Mouse (Mus musculus) forebrain, embryonic 11.5 days (tissue): ENCODE results near the gene Vtn. TPM values are rescaled to one million over a fixed set of nuclear protein-coding genes. Genes with fewer than 3 reads are reported as not detected.

ENCODE experiments used
- ATAC-seq: fragments of 200-750 bp; cut with Nextera tagmentation; replicated peaks from 2 replicates; pipeline ENCODE4 v1.8.0; 2017; ENCODE audit warnings: moderate TSS enrichment; ENCODE audit not compliant: low FRiP score
- DNase-seq: peaks from one replicate; pipeline ENCODE4 v3.0.0-alpha.2; 2017; ENCODE audit warnings: low spot score
- H3K27ac ChIP-seq: fragments of 300-500 bp; sonication (generic); 2 replicates; pipeline ENCODE4 v1.5.1; 2014; ENCODE audit warnings: low read depth, low read length
- H3K27me3 ChIP-seq: fragments of 300-500 bp; sonication (generic); 2 replicates; pipeline ENCODE4 v1.6.1; 2014; ENCODE audit warnings: mild to moderate bottlenecking, low read length, mixed read lengths; ENCODE audit not compliant: control insufficient read depth, insufficient read depth
- H3K36me3 ChIP-seq: fragments of 300-500 bp; sonication (generic); 2 replicates; pipeline ENCODE4 v1.6.1; 2014; ENCODE audit warnings: mild to moderate bottlenecking, low read length, moderate library complexity, mixed read lengths; ENCODE audit not compliant: control insufficient read depth, insufficient read depth
- H3K4me1 ChIP-seq: fragments of 300-500 bp; sonication (generic); replicated peaks from 2 replicates; pipeline ENCODE4 v1.6.1; 2014; ENCODE audit warnings: low read length, mixed read lengths; ENCODE audit not compliant: control insufficient read depth, insufficient read depth
- H3K4me2 ChIP-seq: fragments of 300-500 bp; sonication (generic); 2 replicates; pipeline ENCODE4 v1.6.1; 2014; ENCODE audit warnings: low read depth, mild to moderate bottlenecking, low read length, moderate library complexity, mixed read lengths; ENCODE audit not compliant: severe bottlenecking
- H3K4me3 ChIP-seq: fragments of 300-500 bp; sonication (generic); 2 replicates; pipeline ENCODE4 v1.5.1; 2014; ENCODE audit warnings: low read depth, low read length
- H3K9ac ChIP-seq: fragments of 300-500 bp; sonication (generic); 2 replicates; pipeline ENCODE4 v1.6.1; 2014; ENCODE audit warnings: low read length
- H3K9me3 ChIP-seq: fragments of 300-500 bp; sonication (generic); 2 replicates; pipeline ENCODE4 v1.6.1; 2016; ENCODE audit warnings: low read length, mixed read lengths; ENCODE audit not compliant: control insufficient read depth
- WGBS: fragments of 180-500 bp; shearing (Covaris S2); extraction: QIAGEN DNeasy Blood & Tissue Kit; methylation state at CpG from one replicate; pipeline ENCODE4 v1.1.7; 2014; 5-methylcytosine and 5-hydroxymethylcytosine counted together
- polyA plus RNA-seq: library from polyadenylated mRNA; unstranded; fragments of >200 nt; fragmentation: Nextera tagmentation; extraction: Ambion mirVana; gene quantifications from 2 replicates; pipeline ENCODE4 v1.2.1, GENCODE M21; 2014

The Vtn gene
- polyA plus RNA-seq, 1 experiment from 2014 or later, result 38.6 TPM

- Histone ChIP-seq H3K9ac (no peak within 1 kb of the TSS), H3K4me1 (no peaks in the 10 kb centered on the region), H3K27ac (no peak within 1 kb of the TSS), H3K9me3 (no peaks in the 10 kb centered on the region), H3K27me3 (no peaks in the 10 kb centered on the region), H3K4me3 (no peak within 1 kb of the TSS), H3K36me3 (peaks cover 5% of the 10 kb centered on the region), H3K4me2 (no peak within 1 kb of the TSS)
- WGBS, result 69% methylated on average over 7 of the region's 7 CpGs
- ATAC-seq, result no peak
- no peak for DNase-seq
Measured at GRCm38 (mm10) chr11:78502909-78503650, 4.2 kb downstream of the Vtn start, which contains the start of gene Sebox. Sebox (plus strand) TSS chr11:78503447.

GRCm38 (mm10) chr11:78505430-78505829 is 6.5 kb downstream of the Vtn start:
- H3K4me1 ChIP-seq, result no peaks in the 10 kb centered on the region
- H3K27ac ChIP-seq, result no peak overlapping the region
- no peak for DNase-seq
- no peak overlapping the region for H3K4me3 ChIP-seq
- no peaks in the 10 kb centered on the region for H3K9me3 ChIP-seq
- peaks cover 8% of the 10 kb centered on the region for H3K36me3 ChIP-seq
- H3K9ac ChIP-seq, result no peak overlapping the region
- no peak for ATAC-seq
- no peak overlapping the region for H3K4me2 ChIP-seq
- no peaks in the 10 kb centered on the region for H3K27me3 ChIP-seq
- 82% methylated on average over 3 of the region's 3 CpGs for WGBS

GRCm38 (mm10) chr11:78509148-78509547 is 10.3 kb downstream of the Vtn start:
- Histone ChIP-seq H3K4me1 (peaks cover 4% of the 10 kb centered on the region; the same call in 1 of the 2 replicates), H3K4me3 (no peak overlapping the region), H3K9me3 (no peaks in the 10 kb centered on the region), H3K27ac (no peak overlapping the region), H3K9ac (no peak overlapping the region), H3K27me3 (no peaks in the 10 kb centered on the region), H3K36me3 (peaks cover 8% of the 10 kb centered on the region), H3K4me2 (no peak overlapping the region)
- no peak for ATAC-seq
- 79% methylated on average over 5 of the region's 5 CpGs for WGBS
- no peak for DNase-seq

- DNase-seq (peak; percentile 96), ATAC-seq (peak; percentile 93)
- Histone ChIP-seq H3K4me1 (peaks cover 4% of the 10 kb centered on the region; the same call in 1 of the 2 replicates), H3K36me3 (peaks cover 14% of the 10 kb centered on the region), H3K4me2 (peak within 1 kb of the TSS; percentile 94), H3K27me3 (no peaks in the 10 kb centered on the region), H3K9me3 (no peaks in the 10 kb centered on the region), H3K4me3 (peak within 1 kb of the TSS; percentile 88), H3K9ac (peak within 1 kb of the TSS; percentile 95), H3K27ac (peak within 1 kb of the TSS; percentile 62)
- under 1% methylated on average over 65 of the region's 67 CpGs for WGBS
Measured at GRCm38 (mm10) chr11:78512025-78512957, 13.4 kb downstream of the Vtn start, which contains the start of the genes Tmem199 and Poldip2. Tmem199 (minus strand) TSS chr11:78512172. Poldip2 (plus strand) TSS chr11:78512193.

- Histone ChIP-seq H3K4me1 (peaks cover 4% of the 10 kb centered on the region; the same call in 1 of the 2 replicates), H3K36me3 (peaks cover 11% of the 10 kb centered on the region), H3K27me3 (no peaks in the 10 kb centered on the region), H3K4me2 (peak overlapping the region; percentile 94; the same call in 1 of the 2 replicates), H3K9me3 (no peaks in the 10 kb centered on the region), H3K27ac (no peak overlapping the region), H3K9ac (peak overlapping the region; percentile 95), H3K4me3 (peak overlapping the region; percentile 88)
- ATAC-seq, result no peak
- DNase-seq, result no peak
- 84% methylated on average over 3 of the region's 3 CpGs for WGBS
Measured at GRCm38 (mm10) chr11:78513106-78513790, 14.4 kb downstream of the Vtn start.

- Histone ChIP-seq H3K27me3 (no peaks in the 10 kb centered on the region), H3K27ac (no peak overlapping the region), H3K4me2 (no peak overlapping the region), H3K4me3 (no peak overlapping the region), H3K4me1 (peaks cover 4% of the 10 kb centered on the region; the same call in 1 of the 2 replicates), H3K36me3 (peaks cover 15% of the 10 kb centered on the region), H3K9me3 (no peaks in the 10 kb centered on the region), H3K9ac (no peak overlapping the region)
- DNase-seq, result no peak
- ATAC-seq, result no peak
- WGBS, result 68% methylated on average over 2 of the region's 2 CpGs
Measured at GRCm38 (mm10) chr11:78515549-78516325, 16.8 kb downstream of the Vtn start.

GRCm38 (mm10) chr11:78518931-78519330 is 20.0 kb downstream of the Vtn start:
- no peak for ATAC-seq
- Histone ChIP-seq H3K4me3 (no peak overlapping the region), H3K4me1 (no peaks in the 10 kb centered on the region), H3K27ac (no peak overlapping the region), H3K9me3 (no peaks in the 10 kb centered on the region), H3K36me3 (peaks cover 28% of the 10 kb centered on the region), H3K4me2 (no peak overlapping the region), H3K27me3 (no peaks in the 10 kb centered on the region), H3K9ac (no peak overlapping the region)
- 96% methylated on average over 10 of the region's 10 CpGs for WGBS
- no peak for DNase-seq
